Mouse (Mus musculus): ENCODE measurements around the gene P2rx6. TPM values are rescaled to one million over a fixed set of nuclear protein-coding genes. Genes with fewer than 3 reads are reported as not detected.

The P2rx6 gene
- polyA plus RNA-seq, 1 experiment from 2014 or later, result 1.6 TPM

DNA sequence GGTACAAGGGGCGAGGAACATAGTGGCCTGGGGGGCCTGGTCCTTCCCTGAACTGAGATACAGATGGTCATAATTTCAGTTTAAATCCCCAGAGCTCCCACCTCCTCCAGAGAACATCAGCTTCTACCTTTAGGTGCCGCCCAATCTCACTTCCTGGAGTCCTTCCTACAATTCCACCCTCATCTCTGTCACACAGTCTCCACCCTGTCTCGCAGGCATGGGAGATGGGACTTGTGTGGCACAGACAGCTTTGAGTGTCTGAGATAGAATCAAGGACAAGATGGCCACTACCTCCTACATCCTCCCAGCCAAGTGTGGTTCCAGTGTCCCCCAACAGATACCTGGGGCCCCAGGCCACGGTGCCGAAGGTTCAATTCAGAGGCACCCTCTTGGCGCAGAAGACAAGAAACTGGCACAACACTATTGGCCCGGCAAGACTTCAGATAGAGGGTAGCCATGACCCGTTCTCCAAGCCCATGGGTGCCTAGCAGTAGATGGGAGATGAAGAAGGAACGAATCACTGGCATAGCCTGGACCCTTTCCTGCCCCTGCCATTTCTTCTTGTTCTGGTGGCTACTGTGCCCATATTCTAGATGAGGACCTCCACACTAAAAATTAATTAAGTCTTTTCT lies 2.2 kb upstream of the P2rx6 start:
- H3K4me1 ChIP-seq (ENCODE audit: insufficient read depth), result peaks cover 9% of the 10 kb centered on the region; the same call in 1 of the 2 replicates
- no peak overlapping the region for H3K27ac ChIP-seq (ENCODE audit: low read depth)
- no peak overlapping the region for H3K4me3 ChIP-seq (ENCODE audit: low read depth, low read length)
- ATAC-seq (ENCODE audit: insufficient read depth) (no peak), DNase-seq (no peak)
- peak overlapping the region; percentile 29 for H3K4me2 ChIP-seq
- H3K9ac ChIP-seq, result 0 out of 2 replicates have a peak overlapping the region, but pooled peaks have one; percentile 9
- 68% methylated on average over 9 of the region's 9 CpGs for WGBS
- H3K27me3 ChIP-seq (ENCODE audit: insufficient read depth, low read length), result no peaks in the 10 kb centered on the region
- no peaks in the 10 kb centered on the region for H3K9me3 ChIP-seq (ENCODE audit: low read depth, low read length)
- TF ChIP-seq CTCF (IDR thresholded peaks at IDR 0.05; ENCODE audit: low read depth), result no peak
- H3K36me3 ChIP-seq (ENCODE audit: insufficient read depth), result no peaks in the 10 kb centered on the region

DNA sequence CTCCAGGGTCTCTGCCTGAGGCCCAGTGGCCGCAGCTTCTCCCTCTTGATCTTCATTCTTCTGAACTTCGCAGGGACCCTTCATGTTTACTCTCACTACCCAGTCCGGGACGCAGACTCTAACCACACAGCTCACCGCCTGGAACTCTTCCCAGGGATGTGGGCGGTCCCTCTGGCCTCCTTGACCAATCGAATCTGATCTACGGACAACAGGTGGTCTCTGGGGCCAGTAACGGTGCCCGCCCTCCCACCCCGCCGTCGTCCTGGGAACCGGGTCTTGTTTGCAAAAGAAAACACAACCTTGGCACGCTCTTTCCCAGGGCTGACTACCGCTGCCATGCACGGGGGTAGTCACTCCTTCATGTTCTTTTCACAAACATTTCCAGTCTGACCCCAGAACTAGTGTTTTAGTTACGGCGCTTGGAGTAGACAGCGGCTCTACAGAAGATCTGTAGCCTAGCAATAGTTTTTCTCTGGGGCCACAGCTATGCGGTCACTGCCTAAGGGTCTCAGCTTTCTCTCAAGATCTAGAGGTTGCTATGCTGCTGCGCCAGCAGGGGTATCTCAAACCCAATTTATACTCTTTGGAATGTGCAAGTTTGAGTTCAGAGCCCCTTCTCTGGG lies 446 bp upstream of the P2rx6 start, which contains the start of gene Lrrc74b:
TSS of gene Lrrc74b (minus strand) at position 120 of the 623 bp plus-strand sequence.
- Histone ChIP-seq H3K27ac (ENCODE audit: low read depth) (peak within 1 kb of the TSS; percentile 72), H3K9ac (peak within 1 kb of the TSS; percentile 44), H3K4me2 (peak within 1 kb of the TSS; percentile 58), H3K9me3 (ENCODE audit: low read depth, low read length) (no peaks in the 10 kb centered on the region), H3K36me3 (ENCODE audit: insufficient read depth) (no peaks in the 10 kb centered on the region), H3K4me1 (ENCODE audit: insufficient read depth) (peaks cover 9% of the 10 kb centered on the region; the same call in 1 of the 2 replicates), H3K27me3 (ENCODE audit: insufficient read depth, low read length) (no peaks in the 10 kb centered on the region), H3K4me3 (ENCODE audit: low read depth, low read length) (peak within 1 kb of the TSS; percentile 21)
- peak; percentile 86 for DNase-seq
- ATAC-seq (ENCODE audit: insufficient read depth), result peak; percentile 89
- WGBS, result 2% methylated on average over 22 of the region's 22 CpGs
- TF ChIP-seq CTCF (IDR thresholded peaks at IDR 0.05; ENCODE audit: low read depth), result no peak; the same call in 1 of the 2 replicates

DNA sequence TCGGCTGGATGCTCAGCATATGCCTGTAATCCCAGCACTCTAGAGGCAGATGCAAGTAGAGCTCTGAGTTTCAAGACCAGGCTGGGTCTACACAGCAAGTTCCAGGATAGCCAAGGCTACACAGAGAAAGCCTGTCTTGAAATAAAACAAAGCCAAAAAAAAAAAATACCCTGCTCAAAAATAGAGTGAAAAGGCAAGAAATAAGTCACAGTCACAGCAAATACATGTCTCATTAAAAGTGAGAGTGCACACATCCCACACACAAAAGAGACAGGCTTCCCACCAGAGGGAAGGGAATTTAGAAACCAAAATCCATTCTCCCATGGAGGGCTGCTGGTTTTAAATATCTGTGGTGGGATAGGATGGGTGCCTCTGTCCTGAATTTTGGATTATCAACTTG lies 1.9 kb downstream of the P2rx6 start:
- Histone ChIP-seq H3K27ac (ENCODE audit: low read depth) (no peak overlapping the region), H3K36me3 (ENCODE audit: insufficient read depth) (no peaks in the 10 kb centered on the region), H3K9ac (no peak overlapping the region), H3K4me1 (ENCODE audit: insufficient read depth) (peaks cover 7% of the 10 kb centered on the region; the same call in 1 of the 2 replicates), H3K4me3 (ENCODE audit: low read depth, low read length) (no peak overlapping the region), H3K4me2 (no peak overlapping the region), H3K9me3 (ENCODE audit: low read depth, low read length) (no peaks in the 10 kb centered on the region), H3K27me3 (ENCODE audit: insufficient read depth, low read length) (no peaks in the 10 kb centered on the region)
- DNase-seq (no peak), ATAC-seq (ENCODE audit: insufficient read depth) (no peak)
- 26% methylated on average over 1 of the region's 1 CpGs for WGBS
- TF ChIP-seq CTCF (IDR thresholded peaks at IDR 0.05; ENCODE audit: low read depth), result no peak

DNA sequence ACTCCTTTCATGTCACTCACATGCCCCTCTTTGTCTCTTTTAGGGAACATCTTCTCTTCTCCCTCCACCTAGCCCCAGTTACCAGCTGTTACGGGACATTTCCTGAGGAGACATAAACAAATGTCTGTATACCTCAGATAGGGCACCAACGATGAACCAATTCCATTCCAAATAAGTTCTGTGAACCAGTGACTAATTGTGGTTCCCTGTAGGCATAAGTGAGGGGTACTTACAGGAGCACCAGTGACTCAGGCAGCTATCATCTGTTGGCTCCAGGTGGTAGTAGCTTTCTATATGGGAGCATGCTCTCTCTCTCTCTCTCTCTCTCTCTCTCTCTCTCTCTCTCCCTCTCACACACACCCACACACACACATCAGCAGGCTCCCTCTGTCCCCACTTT lies 2.5 kb downstream of the P2rx6 start:
- WGBS, result 39% methylated on average over 2 of the region's 2 CpGs
- Histone ChIP-seq H3K27ac (ENCODE audit: low read depth) (no peak overlapping the region), H3K4me2 (no peak overlapping the region), H3K4me1 (ENCODE audit: insufficient read depth) (peaks cover under 1% of the 10 kb centered on the region; the same call in 1 of the 2 replicates), H3K9ac (no peak overlapping the region), H3K4me3 (ENCODE audit: low read depth, low read length) (no peak overlapping the region), H3K27me3 (ENCODE audit: insufficient read depth, low read length) (no peaks in the 10 kb centered on the region), H3K36me3 (ENCODE audit: insufficient read depth) (no peaks in the 10 kb centered on the region), H3K9me3 (ENCODE audit: low read depth, low read length) (no peaks in the 10 kb centered on the region)
- no peak for DNase-seq
- TF ChIP-seq CTCF (IDR thresholded peaks at IDR 0.05; ENCODE audit: low read depth), result no peak
- no peak for ATAC-seq (ENCODE audit: insufficient read depth)

DNA sequence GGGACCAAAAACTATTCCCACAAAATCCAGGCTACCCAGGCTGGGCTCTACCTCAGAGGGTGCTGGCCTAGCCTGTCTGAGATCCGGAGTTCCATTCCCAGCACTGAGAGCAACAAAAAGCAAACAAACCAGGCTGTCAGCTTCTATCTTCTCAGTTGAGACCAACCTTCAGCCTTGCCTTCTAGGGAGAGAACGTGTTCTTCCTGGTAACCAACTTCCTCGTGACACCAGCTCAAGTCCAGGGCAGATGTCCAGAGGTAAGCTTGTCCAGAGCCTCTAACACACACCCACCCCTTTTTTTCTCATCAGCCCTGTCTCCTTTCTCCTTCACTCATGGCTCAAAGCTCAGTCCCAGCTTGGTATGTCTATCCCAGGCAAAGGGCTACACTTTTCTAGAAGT lies 3.1 kb downstream of the P2rx6 start:
- Histone ChIP-seq H3K4me1 (ENCODE audit: insufficient read depth) (no peaks in the 10 kb centered on the region), H3K36me3 (ENCODE audit: insufficient read depth) (no peaks in the 10 kb centered on the region), H3K4me3 (ENCODE audit: low read depth, low read length) (no peak overlapping the region), H3K4me2 (no peak overlapping the region), H3K27me3 (ENCODE audit: insufficient read depth, low read length) (no peaks in the 10 kb centered on the region), H3K9me3 (ENCODE audit: low read depth, low read length) (no peaks in the 10 kb centered on the region), H3K27ac (ENCODE audit: low read depth) (no peak overlapping the region), H3K9ac (no peak overlapping the region)
- no peak for ATAC-seq (ENCODE audit: insufficient read depth)
- WGBS, result 49% methylated on average over 3 of the region's 3 CpGs
- no peak for TF ChIP-seq CTCF (IDR thresholded peaks at IDR 0.05; ENCODE audit: low read depth)
- no peak for DNase-seq

DNA sequence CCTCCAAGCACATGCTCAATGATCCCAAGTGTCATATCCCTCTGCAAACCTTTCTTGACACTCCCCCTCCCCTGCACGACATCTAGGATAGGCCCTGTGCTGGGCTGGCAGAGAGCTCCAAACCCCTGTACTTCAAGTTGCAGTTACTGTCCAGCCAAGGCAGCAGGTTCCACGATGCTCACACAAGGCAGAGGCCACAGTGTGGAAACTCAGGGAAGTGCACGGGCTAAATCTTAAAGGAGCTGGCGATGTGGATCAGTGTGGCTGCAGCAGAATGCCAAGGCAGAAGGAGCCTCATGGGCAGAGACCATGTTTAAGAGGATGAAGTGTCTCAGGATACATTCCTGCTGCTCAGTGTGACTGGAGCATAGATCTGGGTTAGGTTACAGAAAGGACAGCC lies 4.5 kb downstream of the P2rx6 start:
- ATAC-seq (ENCODE audit: insufficient read depth) (no peak), DNase-seq (peak; percentile 30)
- no peak overlapping the region for H3K4me3 ChIP-seq (ENCODE audit: low read depth, low read length)
- peak; percentile 43 for TF ChIP-seq CTCF (IDR thresholded peaks at IDR 0.05; ENCODE audit: low read depth)
- 14% methylated on average over 4 of the region's 4 CpGs for WGBS
- no peak overlapping the region for H3K9ac ChIP-seq
- no peaks in the 10 kb centered on the region for H3K4me1 ChIP-seq (ENCODE audit: insufficient read depth)
- H3K4me2 ChIP-seq, result no peak overlapping the region
- no peak overlapping the region for H3K27ac ChIP-seq (ENCODE audit: low read depth)
- no peaks in the 10 kb centered on the region for H3K9me3 ChIP-seq (ENCODE audit: low read depth, low read length)
- no peaks in the 10 kb centered on the region for H3K36me3 ChIP-seq (ENCODE audit: insufficient read depth)
- H3K27me3 ChIP-seq (ENCODE audit: insufficient read depth, low read length), result no peaks in the 10 kb centered on the region

Data from lung, embryonic 14.5 days (tissue).